Mouse (Mus musculus): ENCODE measurements at regions not wholly inside any gene's neighbourhood (a gene's known extent, or its start where the extent isn't known, plus 50 kb on each side); places are given as distances from the start of the nearest gene placed in this dataset.

- intact Hi-C loops (cut with DNase I): no loop called here
These were observed 2784.9 kb upstream of the Gm12353 start for GRCm38 (mm10) chr4:16820371-16820770.

GRCm38 (mm10) chr4:16831598-16831997 is 2773.7 kb upstream of the Gm12353 start:
- intact Hi-C loops (cut with DNase I): no loop called here
- DNase-seq: no peak

More at GRCm38 (mm10) chr4:16820371-16820770, 2784.9 kb upstream of the Gm12353 start:
- no peak for DNase-seq

- peak in 1 of 2 experiments; percentile 6 for DNase-seq
- intact Hi-C loops (cut with DNase I): no loop called here
These were observed 2757.2 kb upstream of the Gm12353 start for GRCm38 (mm10) chr4:16848096-16848495.

- DNase-seq: peak; percentile 15 to 20
- intact Hi-C loops (cut with DNase I): no loop called here
These were observed 2752.6 kb upstream of the Gm12353 start for GRCm38 (mm10) chr4:16852670-16853069.

Data from heart, postnatal 10 days (tissue).